Mouse (Mus musculus): ENCODE results near the gene Slx1b. TPM values are rescaled to one million over a fixed set of nuclear protein-coding genes. Genes with fewer than 3 reads are reported as not detected.

Slx1b gene
- 4.7 to 6.0 TPM (median 5.2 TPM) in 4 replicates for total RNA-seq (2023)

GRCm38 (mm10) chr7:126695631-126696207, at the start of gene Slx1b:
Gene Slx1b, minus strand, starts transcription at chr7:126695784.

GRCm38 (mm10) chr7:126707442-126708174, 12.0 kb upstream of the Slx1b start, which contains the start of gene Coro1a:
Gene Coro1a, minus strand, starts transcription at chr7:126707787.

GRCm38 (mm10) chr7:126695210-126695611, 373 bp downstream of the Slx1b start, which contains the start of gene Bola2:
Gene Bola2, plus strand, starts transcription at chr7:126695401.

GRCm38 (mm10) chr7:126676207-126676606, 19.4 kb downstream of the Slx1b start, which contains the start of gene Sult1a1:
Gene Sult1a1, minus strand, starts transcription at chr7:126676432.

GRCm38 (mm10) chr7:126649231-126650051, 46.1 kb downstream of the Slx1b start, which contains the start of gene Sgf29:
Gene Sgf29, plus strand, starts transcription at chr7:126649309.

Other genes starting within 250 kb of the Slx1b start
- 0.15 to 0.72 TPM (median 0.34 TPM) in 4 replicates for gene Atp2a1, start 232.7 kb downstream of the Slx1b start, total RNA-seq (2023)
- gene Sh2b1, start 220.4 kb downstream of the Slx1b start, total RNA-seq (2023): 69.8 to 81.3 TPM (median 71.0 TPM) in 4 replicates
- gene Tufm, start 208.4 kb downstream of the Slx1b start, total RNA-seq (2023): 46.5 to 61.1 TPM (median 51.6 TPM) in 4 replicates
- 208 to 212 TPM (median 210 TPM) in 4 replicates for gene Atxn2l, start 192.3 kb downstream of the Slx1b start, total RNA-seq (2023)
- 130 to 146 TPM (median 143 TPM) in 4 replicates for gene Eif3c, start 129.4 kb downstream of the Slx1b start, total RNA-seq (2023)
- 1.7 to 3.9 TPM (median 2.4 TPM) in 4 replicates for gene Apobr, start 110.8 kb downstream of the Slx1b start, total RNA-seq (2023)
- 60.3 to 80.2 TPM (median 76.1 TPM) in 4 replicates for gene Cln3, start 110.0 kb downstream of the Slx1b start, total RNA-seq (2023)
- gene Il27, start 100.8 kb downstream of the Slx1b start, total RNA-seq (2023): not detected in 4 replicates
- gene Nupr1, start 64.9 kb downstream of the Slx1b start, total RNA-seq (2023): not detected in 4 replicates
- 56.8 to 72.7 TPM (median 63.1 TPM) in 4 replicates for gene Sgf29, start 46.5 kb downstream of the Slx1b start, total RNA-seq (2023)
- 0.46 TPM in 1 of 4 replicates, not detected in the others for gene Sult1a1, start 19.4 kb downstream of the Slx1b start, total RNA-seq (2023)
- 90.9 to 132 TPM (median 97.6 TPM) in 4 replicates for gene Bola2, start 383 bp downstream of the Slx1b start, total RNA-seq (2023)
- gene Coro1a, start 12.0 kb upstream of the Slx1b start, total RNA-seq (2023): 1,245 to 1,260 TPM (median 1,252 TPM) in 4 replicates
- 42.9 to 46.2 TPM (median 43.3 TPM) in 4 replicates for gene Mapk3, start 63.8 kb upstream of the Slx1b start, total RNA-seq (2023)
- gene Gdpd3, start 70.5 kb upstream of the Slx1b start, total RNA-seq (2023): 2.3 to 5.6 TPM (median 3.7 TPM) in 4 replicates
- 220 to 232 TPM (median 230 TPM) in 4 replicates for gene Ypel3, start 81.2 kb upstream of the Slx1b start, total RNA-seq (2023)
- gene Tbx6, start 85.7 kb upstream of the Slx1b start, total RNA-seq (2023): 7.8 to 8.8 TPM (median 8.4 TPM) in 4 replicates
- gene Ppp4c, start 96.7 kb upstream of the Slx1b start, total RNA-seq (2023): 252 to 268 TPM (median 266 TPM) in 4 replicates
- gene Fam57b, start 101.9 kb upstream of the Slx1b start, total RNA-seq (2023): 0.33 TPM in 1 of 4 replicates, not detected in the others
- not detected in 4 replicates for gene 4930451I11Rik, start 135.9 kb upstream of the Slx1b start, total RNA-seq (2023)
- gene Doc2a, start 151.6 kb upstream of the Slx1b start, total RNA-seq (2023): not detected in 4 replicates
- 20.9 to 32.3 TPM (median 26.0 TPM) in 4 replicates for gene Hirip3, start 166.2 kb upstream of the Slx1b start, total RNA-seq (2023)
- 78.5 to 88.5 TPM (median 82.9 TPM) in 4 replicates for gene Ino80e, start 166.6 kb upstream of the Slx1b start, total RNA-seq (2023)
- gene Taok2, start 188.9 kb upstream of the Slx1b start, total RNA-seq (2023): 79.8 to 90.3 TPM (median 84.2 TPM) in 4 replicates
- 37.9 to 43.4 TPM (median 42.2 TPM) in 4 replicates for gene Tmem219, start 227.1 kb upstream of the Slx1b start, total RNA-seq (2023)
- gene Kctd13, start 233.1 kb upstream of the Slx1b start, total RNA-seq (2023): 39.8 to 42.9 TPM (median 41.8 TPM) in 4 replicates